Mouse (Mus musculus) lung, postnatal 10 days (tissue): ENCODE measurements around the gene Sqstm1.
A peak's percentile ranks its signal among the peaks of the same experiment; 100 is the strongest.

Source experiments
- DNase-seq: peaks from one replicate; pipeline ENCODE4 v3.0.0; 2021

Sqstm1 gene

GRCm38 (mm10) chr11:50229252-50229910 lies 18.8 kb upstream of the Sqstm1 start:
- DNase-seq: no peak

DNA sequence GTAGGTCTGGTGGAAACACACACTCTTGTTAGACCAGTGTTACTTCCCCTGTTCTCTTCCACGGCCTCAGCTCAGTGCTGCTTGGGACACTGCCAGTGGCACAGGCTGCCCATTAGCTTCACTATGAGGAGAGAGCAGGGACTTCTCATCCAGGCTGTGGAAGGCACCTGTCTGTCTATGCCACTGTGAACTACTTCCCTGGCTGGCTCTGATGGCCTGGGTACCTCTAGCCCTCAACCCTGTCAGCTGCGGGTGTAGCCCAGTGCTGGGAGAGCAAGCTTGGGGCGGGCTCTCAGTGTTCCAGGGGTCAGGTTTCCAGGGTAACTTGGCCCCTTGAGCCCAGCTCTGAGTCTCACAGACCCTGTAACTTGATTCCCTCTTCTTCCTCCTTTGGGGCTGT lies 18.1 kb upstream of the Sqstm1 start:
- no peak for DNase-seq

GRCm38 (mm10) chr11:50227736-50228135 lies 17.1 kb upstream of the Sqstm1 start:
- DNase-seq: no peak

DNA sequence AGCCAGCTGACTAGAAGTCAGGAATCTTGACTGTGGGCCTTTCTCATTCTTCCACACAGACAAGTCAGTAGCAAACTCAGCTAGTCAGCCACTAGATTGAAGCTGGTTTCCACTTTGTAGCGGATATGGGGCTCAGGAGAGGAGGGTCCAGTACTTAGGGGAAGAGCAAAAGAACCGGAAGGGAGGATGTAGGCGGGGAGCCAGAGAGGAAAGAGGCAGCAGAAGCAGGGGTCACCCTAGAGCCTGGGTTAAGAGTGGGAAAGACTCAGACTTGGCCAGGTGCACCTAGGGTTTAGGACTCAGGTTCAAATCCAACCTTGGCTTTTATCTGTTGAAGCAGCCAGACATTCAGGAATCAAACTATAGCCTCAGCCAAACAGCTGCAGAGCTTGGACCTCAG lies 16.6 kb upstream of the Sqstm1 start:
- DNase-seq: peak; percentile 56

DNA sequence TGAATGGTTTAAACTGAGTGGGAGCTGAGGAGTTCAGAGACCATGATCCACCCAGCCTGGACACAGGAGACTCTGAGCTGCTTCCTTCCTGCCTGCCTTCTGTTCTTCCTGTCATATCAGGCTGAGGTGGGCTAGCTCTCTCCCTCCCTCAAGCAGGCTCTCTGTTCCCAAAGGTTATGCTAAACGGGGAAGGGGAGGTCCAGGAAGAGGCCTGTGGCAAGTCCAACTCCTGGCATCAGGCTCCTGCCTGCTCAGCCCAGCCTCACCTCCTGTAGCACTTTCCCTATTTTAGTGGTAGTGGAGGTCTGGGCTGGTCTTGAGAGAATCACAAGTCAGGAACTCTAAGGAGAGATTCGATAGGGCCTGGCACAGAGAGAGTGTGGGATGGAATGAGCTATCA lies 15.8 kb upstream of the Sqstm1 start:
- no peak for DNase-seq

- peak; percentile 55 for DNase-seq
Observed at GRCm38 (mm10) chr11:50225611-50226378, 15.2 kb upstream of the Sqstm1 start.

DNA sequence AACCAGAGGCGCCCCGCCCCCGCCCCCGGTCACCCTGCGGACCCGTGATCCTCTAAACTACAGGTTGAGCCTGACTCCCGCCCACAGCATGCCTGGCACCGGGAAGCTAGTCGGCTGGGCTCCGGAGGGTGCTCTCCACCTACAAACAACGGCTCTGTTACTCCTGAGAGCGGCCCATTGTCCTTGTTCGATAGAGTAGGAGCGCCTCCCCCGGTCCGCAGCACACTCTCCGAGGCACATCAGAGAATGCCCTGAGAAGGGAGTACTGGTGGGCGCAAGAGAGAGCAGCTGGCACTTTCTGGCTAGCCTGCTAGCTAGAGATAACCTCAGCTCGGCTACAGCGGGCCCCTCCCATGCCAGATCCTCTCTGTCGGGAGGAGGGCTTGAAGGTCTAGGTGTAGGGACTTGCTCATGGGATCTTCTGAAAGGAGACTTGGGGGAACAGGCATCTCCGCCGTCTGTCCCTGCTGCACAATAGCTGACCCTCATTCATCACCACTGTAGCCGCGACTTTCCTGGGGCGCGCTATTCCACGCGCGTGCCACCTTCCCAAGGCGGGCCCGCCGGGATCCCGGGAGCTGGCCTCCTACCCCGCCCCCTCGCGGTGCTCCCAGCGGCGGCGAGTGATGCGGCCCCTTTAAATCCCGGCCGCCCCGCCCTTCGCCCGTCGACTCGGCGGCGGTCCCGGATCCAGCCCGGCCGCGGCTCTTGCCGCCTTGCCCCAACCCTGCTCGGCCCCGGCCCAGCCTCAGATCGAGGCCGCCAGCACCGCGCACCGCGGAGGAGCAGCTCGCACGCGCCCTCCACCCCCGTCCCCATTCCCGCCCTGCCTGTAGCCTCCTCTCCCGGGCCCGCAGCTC lies 14.3 kb upstream of the Sqstm1 start:
- DNase-seq: peak; percentile 90

DNA sequence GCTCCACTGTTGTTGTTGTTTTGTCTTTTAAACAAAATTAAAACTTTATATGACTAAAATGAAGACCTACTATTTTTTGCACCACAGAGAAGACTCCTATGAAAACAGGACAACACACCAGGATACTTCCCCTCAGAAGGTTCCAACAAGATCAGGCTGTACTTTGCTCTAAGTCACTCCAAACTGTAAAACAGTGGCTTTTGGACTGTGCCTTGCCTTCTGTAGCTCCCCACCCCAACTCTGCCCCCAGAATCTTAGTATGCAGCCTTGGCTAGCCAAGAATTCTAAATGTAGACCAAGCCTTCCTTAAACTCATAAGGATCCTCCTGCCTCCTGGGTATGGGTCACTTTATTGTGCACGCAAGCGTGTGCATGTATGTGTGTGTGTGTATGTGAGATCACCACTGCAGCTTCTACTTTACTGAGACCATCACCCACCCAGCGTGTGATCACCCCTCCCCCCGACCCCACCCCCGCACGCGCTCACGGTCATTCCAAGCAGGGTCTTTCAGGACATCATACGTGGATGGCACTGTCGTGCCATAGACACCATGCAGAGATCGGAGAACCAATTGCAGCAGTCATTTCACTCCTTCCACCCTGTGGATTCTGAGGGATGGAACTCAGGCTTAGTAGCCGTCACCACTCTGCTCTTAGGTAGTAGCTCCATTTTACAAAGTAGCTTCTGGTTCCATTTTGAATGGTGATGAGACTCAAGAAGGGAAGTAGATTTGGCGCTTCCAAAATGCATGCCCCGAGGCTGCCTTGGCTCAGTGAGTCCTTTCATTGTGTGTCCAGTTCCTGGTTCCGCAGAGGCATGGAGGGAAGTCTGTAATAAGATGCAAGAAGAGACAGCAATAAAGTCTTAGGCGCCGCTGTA lies 13.4 kb upstream of the Sqstm1 start:
- no peak for DNase-seq

DNA sequence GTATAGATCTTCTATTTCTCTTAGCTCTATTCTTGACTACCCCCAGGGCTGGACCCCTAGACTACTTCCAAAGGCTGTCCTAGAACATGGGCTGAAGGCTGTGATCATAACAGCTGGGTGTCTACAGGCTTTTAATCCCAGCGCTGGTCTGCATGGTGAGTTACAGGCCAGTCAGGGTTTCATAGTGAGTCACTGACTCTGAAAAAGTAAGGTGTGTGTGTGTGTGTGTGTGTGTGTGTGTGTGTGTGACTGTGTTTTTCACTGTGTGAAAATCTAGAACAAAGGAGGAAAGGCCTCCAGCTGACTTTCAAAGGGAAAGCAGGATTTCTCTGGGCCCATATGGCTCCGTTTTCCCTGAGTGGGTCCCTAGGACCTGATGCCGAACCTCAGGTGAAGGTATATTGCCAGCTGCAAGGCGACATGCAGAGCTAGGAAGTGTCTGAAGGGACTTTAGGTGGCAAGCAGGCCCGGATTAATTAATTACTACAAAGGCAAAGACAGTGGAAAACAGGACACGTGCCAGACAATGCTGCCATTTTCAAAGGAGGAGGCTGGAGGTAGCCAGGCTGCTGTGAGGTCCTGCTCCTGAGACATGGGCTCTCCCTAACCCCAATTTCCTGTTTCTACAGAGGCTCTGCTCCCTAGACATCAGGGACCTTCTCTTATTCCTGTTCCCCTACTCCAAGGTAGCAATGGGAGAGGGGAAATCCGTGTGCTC lies 12.1 kb upstream of the Sqstm1 start:
- DNase-seq: no peak

- DNase-seq: no peak
Observed at GRCm38 (mm10) chr11:50219833-50220232, 9.2 kb upstream of the Sqstm1 start.

GRCm38 (mm10) chr11:50217811-50218210 lies 7.2 kb upstream of the Sqstm1 start:
- DNase-seq: no peak

GRCm38 (mm10) chr11:50216724-50217366 lies 6.2 kb upstream of the Sqstm1 start:
- no peak for DNase-seq

- no peak for DNase-seq
Observed at GRCm38 (mm10) chr11:50215633-50216032, 5.0 kb upstream of the Sqstm1 start.

DNA sequence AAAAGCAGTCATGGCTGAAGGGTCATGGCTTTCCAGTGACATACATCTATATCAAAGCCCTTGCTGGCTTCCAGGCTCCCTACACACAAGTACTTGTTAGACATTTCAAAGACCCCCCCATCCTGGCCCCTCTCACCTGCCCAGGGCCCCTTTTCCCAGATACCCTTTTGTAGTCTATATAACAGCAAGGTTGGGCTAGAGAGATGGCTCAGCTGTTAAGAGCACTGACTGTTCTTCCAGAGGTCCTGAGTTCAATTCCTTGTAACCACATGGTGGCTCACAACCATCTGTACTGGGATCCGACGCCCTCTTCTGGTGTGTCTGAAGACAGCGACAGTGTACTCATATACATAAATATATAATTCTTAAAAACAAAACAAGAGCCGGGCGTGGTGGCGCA lies 4.0 kb upstream of the Sqstm1 start:
- DNase-seq: no peak

- DNase-seq: peak; percentile 86
Observed at GRCm38 (mm10) chr11:50212848-50213758, 2.5 kb upstream of the Sqstm1 start.

- DNase-seq: no peak
Observed at GRCm38 (mm10) chr11:50212060-50212739, 1.6 kb upstream of the Sqstm1 start.

DNA sequence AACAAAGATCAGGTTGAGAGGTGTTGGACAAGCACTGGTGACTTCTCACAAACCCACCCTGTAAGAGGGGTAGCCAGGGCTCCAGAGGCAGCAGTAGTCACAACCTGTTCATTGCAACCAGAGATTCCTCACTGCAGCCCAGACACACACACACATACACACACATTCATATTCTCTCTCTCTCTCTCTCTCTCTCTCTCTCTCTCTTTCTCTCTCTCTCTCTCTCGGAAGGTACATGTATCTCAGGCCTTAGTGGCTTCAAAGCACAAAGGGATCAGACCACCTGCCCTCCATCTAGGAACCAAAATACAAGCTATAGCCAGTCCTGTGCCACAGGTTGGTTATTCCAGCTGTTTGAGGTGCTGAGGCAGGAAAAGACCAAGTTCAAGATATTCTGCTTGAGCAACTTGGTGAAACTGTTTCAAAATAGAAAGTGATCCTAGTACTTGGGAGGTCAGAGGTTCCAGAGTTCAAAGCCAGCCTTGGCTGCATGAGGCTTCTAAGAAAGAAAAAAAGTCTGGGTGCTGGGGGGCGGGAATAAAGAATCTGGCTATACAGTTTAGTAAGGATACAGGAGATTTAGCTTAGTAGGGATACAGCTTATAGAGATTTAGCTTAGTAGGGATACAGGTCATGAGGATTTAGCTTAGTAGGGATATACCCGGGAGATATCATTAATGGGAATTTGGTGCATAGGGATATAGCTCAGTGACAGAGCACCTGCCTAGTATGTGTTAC lies 864 bp upstream of the Sqstm1 start:
- DNase-seq: no peak

- peak; percentile 98 for DNase-seq
Observed at GRCm38 (mm10) chr11:50210101-50210504, 524 bp downstream of the Sqstm1 start.

- DNase-seq: no peak
Observed at GRCm38 (mm10) chr11:50208039-50208438, 2.6 kb downstream of the Sqstm1 start.
